Mouse (Mus musculus): Measurements from ENCODE around the gene Atp1a1.

Atp1a1 gene

DNA sequence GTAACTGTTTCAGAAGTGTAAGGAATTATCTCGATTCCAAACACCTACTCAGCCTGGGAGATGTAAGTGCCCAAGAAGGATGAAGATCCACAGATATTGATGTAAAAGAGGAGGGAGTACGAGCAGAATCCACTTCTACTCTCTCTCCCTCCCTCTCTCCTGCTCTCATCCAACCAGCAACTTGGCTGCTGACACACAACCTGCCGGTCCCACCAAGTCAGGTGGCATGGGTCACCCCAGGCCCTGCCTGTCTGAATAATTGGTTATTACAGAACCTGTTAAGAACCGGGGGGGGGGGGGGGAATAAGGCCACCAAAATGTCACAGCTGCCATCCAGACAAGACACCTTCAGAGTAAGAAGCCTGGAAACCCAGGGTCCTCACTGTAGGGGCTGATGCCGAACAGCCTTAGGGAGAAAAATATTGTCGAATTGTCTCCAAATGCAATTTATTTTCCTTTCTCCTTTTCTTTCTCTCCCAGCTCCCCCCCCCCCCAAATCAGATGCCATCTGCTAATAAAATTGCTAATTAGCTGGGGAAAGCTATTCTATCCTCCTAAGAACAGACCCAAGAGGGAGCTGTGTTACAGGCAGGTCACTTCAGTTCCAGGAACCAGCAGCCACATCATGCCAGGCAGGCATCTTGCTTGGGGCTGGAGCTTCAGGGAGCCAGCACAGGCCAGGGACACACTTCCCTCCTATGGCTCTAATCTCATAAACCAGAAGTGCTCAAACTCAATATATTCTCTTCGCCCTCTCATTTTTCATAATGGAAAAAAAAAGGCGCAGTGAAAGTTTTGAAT, 6.7 kb upstream of the Atp1a1 start:
- DNase-seq (ENCODE audit: low spot score) = no peak

DNA sequence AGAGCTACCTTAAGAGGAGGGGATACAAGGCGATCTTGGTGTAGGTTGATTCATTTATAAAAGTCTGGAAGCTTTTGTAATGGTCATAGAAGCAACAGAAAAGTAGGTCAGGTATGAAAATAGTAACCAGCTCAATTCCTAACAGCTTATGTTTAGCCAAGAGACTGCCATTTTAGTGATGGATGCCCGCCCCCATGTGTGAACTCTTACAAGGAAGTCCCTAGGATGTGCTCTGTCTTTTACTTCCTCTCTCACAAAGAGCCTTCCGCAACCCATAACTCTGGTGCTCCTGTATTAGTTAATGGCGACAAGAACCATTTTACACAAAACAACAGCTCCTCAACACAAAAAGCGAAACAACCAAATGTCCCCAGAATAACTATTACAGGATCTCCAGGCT, 4.8 kb upstream of the Atp1a1 start:
- no peak for DNase-seq (ENCODE audit: low spot score)

DNA sequence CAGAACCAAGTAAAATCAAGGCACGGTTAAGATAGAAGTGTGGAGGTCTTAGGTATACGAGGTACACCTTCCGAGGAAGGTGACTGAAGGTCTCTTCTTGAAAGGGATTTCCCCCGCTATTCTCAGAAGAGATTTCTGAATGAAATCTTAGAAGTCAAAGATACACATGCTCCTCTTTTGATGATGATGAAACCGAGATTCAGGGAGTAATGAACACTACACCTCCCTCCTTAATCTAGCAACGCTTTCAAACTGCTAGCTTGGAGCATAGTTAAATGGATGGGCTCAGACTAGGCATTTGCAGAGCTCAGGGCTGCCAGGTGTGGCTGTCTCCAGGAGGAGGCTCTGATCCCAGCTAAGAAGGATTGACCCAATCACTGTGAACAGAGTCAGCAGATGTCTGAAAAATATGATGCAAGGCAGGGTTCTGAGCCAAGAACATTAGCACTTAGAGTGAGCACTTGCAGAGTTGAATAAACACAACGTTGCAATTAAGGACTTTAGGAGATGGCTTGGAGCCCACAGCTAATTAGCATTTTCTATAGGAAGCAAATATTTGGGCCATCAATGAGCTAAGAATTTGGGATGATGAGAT, 2.5 kb upstream of the Atp1a1 start:
- DNase-seq (ENCODE audit: low spot score) = no peak

DNA sequence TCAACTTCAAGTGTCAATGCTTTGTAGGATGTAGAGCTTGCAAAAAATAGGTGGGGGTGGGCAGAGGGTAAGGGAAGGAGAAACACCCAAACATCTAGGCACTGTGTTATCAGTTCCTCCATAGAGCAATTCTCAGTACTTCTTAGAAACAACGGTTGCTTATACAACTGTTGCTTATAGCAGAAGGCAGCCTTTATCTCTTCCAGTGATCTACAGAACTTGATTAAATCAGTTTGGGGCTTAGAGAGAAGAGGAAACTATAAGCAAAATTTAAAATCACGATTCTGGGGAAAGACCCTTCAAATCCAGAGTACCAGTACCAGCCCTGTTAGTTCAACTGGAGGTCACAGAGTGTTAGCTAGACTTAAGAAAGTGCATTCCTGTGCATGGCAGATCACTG, 1.2 kb upstream of the Atp1a1 start:
- no peak for DNase-seq (ENCODE audit: low spot score)

DNA sequence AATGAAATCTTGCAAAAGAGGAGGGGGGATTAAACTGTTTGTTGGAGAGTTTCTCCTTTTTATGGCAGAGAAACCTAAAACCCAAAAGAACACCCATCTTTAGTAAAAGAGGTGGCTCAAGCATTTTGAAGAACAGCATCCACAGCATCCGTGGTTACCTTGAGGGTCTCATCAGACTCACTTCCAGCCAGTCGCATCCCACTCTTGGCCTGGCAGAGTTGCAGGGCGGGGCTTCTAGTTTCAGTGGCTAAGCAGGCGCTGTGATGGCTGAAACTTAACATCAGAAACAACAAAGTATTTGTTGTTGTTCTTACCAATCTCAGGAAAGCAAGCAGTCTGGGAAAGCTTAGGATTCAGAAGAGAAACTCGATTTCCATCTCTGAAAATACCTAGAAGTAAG, 807 bp upstream of the Atp1a1 start:
- DNase-seq (ENCODE audit: low spot score) = no peak

DNA sequence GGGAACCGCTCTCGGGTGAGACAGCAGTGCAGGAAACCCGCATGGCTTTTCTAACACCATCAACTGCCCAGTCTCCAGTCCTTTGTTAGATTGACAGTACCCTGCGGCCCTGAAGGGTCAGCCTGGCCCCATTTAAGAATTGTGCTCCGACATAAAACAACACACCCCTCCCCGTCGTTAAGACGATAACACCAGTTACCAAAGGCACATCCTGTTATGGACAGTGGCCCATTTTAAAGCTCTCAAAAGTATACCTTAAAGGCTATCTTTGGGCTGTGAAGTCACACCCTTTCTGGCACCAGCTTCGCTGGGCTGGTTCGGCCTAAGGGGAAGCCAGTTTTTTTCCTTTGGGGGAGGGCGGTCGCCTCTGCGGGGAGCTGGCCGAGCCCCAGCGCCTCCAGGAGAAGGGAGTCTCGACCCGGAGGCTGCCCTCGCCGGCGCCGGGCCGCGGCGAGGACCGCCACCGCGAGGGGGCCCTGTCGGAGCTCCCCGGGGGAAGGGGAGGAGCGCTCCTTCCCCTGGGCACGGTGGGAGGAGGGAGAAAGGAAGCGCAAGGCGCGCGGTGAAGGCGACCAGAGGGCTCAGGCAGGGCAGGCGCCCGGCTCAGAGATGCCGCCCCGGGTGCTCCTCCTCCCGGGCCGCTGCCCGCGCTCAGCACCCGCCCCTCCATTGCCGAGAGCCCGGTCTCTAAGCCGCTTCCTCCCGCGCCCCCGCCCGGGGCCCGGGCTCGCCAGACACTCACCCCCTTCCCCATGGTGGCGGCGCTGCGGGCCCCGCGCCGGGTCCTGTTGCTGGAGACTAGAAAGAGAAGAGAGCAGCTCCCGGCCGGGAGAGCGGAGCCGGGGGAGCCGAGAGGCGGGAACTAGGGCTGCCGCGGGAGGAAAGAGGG, 579 bp downstream of the Atp1a1 start:
- DNase-seq (ENCODE audit: low spot score) = peak; percentile 81

DNA sequence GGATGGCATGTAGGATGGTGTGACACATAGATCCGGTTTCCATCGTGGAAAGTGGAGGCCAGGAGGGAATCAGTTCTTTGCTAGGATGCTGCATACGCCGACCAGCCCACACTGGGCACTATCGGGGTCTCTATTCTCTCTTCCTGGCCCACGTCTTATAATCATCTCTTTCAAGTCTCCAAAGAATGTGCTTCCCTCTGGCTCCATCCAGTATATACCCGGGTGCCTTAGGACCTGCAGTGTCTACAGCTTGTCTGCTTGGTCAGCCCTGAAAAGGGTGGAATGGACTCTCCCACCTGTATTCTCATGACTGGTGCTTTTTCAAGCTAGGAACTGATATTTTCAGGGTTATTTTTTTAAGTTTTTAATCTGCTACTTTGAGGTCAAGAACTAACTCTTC, 1.3 kb downstream of the Atp1a1 start:
- no peak for DNase-seq (ENCODE audit: low spot score)

DNA sequence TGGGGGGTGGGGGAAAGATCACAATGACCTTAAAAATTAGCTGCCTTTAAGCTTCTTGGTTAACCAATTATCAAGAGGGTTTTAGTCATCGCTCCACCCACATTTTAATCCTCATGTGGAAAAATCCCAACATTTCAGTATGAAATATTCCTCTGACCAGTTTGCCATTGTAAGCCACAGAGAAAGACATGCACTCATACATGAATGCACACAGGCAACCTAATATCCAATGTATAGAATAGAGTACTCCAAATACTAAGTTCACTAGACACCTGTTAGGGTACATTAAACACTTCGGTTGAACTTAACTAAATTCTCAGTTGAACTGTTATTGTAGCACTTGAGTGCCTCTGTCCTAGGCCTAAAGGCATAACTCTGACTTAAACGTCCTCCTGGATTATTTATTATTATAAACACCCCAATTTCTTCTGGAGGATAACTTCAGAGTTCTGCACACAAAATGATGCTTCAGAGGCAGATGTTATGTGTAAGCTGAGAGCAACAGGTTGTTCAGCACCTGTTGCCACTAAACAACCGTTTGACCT, 1.9 kb downstream of the Atp1a1 start:
- no peak for DNase-seq (ENCODE audit: low spot score)

DNA sequence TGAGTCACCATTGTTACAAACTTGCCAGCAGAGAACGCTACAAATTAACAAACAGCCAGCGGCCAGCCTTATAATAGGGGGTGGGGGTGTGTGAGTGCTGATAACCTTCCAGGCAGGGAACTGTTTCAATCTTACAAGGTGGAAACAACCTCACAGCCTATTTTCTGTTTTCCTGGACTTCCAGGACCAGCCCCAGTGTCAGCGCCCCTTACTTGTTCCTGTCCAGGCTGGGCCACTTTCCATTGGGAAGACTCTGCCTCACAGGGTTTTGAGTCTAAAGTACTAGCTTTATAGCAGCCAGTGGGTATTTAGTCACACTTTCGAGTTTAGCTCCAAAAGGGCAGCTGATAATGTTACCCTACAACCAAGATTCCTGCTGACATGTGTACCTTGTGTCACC, 2.8 kb downstream of the Atp1a1 start:
- DNase-seq (ENCODE audit: low spot score) = no peak

DNA sequence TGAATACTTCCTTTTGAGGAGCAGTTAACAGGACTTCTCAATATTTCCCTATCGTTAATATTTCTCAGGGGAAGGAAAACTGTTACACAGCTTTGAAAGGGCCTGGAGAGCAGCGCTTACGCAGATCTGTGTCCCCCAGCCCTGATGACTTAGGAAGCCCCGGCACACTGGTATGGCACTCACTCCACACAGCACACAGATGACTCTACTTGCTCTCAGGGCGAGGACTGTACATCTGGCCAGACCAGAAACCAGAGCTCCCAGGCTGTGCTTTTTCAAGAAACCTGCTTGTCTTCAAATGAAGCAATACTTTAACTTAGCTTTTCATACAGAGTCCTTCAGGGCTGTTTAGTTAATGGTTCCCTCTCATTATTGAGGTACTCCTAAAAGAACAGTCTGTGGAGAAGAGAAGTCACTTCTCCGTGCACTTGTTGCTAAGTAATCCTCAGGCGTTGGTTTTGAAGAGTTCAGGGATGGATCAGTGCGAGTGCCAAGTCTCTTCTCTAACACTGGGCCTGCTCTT, 3.4 kb downstream of the Atp1a1 start:
- no peak for DNase-seq (ENCODE audit: low spot score)

DNA sequence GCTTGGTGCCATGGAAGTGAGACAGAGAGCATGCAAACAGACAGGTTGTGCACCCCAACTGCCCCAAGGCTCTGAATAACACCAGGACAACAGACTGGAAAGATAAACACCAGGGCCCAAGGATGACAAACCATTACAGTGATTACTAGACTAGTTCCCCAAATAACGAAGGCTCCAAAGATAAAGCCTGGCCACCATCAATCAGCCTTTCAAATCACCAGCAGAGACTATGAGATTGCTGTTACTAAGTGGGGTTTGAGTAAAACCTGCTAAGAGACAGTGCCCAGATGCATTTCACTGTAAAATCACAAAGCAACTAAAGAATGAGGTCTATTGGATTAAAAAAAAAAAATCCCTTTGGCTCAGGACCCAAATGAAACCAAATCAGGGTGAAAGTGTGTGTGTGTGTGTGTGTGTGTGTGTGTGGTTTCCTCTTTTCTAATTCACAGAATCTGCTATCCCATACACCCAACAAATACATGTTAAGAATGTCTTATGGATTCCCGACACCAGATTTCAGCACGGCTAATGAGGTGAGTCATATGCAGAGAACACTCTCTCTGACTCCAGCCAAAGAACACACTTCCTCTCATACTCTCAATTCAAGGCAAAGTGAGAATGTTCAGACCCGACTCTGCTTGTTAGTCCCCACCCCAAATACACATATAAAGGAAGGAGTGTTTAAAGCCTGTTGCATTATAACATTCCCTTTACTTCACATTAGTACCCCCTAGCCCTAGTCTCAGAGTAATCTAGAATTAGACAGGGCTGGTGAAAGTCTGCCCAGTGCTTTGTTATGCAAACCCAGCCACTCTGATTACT, 4.4 kb downstream of the Atp1a1 start:
- DNase-seq (ENCODE audit: low spot score) = peak; percentile 7

DNA sequence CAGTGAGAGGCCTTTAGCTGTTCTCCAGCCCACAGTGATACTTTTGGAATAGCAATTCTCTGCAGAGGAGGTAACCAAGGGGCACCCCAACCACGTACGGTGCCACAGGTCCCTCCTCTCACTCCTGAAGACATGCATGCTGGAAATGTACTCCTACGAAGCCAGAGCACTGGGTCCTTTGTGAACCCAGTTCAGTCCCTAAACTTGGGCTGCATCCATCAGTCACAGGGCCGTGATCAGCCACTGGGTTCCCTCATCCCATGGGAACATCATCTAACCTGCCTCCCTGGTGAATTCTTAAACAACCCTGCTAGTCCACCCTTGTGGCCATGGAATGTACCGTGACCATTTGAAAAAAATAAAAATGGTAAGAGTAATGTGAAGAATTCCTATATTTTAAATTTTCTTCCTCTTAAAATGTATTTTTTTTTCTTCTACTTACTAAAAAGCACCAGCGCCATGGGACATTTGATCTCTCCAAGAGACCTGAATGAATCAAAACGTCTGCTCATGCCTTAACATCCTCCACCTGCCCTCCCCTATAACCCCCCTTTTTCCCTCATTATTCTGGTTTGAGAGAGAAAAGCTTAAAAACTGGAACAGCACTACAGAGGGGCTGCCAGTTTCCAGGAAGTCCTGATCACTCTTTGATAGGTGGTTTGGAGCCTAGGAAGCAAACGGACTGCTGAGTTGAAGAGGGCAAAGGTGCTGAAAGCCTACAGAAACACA, 5.1 kb downstream of the Atp1a1 start:
- no peak for DNase-seq (ENCODE audit: low spot score)

DNA sequence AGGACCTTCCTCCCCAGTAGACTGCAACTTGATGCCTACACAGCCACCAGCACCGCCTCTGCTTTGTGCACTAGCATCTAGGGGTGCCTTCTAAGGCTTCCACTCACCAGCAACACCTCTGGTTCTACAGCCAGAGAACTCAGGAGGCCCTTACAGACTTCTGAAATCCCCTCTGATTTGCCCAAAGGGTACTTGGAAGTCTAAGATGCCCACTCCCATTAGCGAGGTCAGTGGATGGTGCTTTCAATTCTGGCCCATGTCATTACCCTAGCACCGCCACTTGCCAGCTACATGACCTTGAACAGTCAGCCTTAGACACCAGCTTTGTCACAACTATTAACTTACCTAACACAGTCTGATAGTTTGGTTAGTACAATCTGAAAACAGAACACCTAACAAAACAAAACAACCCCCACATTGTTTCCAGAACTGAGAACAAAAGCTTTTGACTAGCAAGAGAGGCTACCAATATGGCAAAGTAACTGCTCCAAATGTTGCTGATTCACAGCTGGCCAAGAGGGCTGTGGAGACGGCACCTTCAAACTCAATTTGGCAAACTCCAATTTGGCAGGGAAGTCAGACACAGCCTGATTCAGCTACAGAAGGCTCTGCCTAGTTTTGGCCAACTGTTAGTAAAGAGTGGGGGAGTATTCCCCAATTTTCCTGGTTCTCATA, 6.1 kb downstream of the Atp1a1 start:
- no peak for DNase-seq (ENCODE audit: low spot score)

DNA sequence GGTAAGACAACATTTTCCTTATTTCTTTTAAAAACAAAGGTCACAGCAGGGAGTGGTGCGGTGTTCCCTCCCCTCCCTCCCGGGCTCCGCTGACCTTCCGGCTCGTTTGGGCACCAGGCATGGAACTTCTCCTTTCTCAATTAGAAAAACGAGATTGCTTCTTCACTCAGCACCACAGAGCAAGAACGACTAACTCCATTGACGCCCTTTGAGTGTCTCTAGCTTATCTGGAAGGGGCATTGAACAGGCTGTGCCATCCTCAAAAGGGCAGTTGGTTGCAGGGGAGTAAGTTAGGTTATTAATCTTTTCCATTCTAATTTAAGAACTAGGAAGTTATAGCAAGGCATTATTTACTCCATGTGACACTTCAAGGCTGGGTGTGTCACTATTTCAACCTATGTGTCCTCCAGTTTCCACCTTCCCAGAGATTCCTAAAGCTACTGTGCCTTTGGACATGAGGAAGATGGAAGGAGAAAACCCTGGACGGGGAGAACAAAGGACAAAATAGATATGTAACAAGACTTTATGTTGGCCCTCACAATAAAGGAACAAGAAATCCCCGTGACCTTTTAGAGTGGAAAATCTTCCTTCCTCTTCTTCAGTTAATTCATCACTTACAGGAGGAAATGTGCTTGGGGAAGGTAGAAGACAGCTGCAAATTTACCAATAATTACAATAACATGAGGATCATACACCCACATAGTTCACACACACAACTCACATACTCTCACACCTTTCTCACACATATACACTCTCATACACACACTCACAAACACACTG, 7.0 kb downstream of the Atp1a1 start:
- no peak for DNase-seq (ENCODE audit: low spot score)

DNA sequence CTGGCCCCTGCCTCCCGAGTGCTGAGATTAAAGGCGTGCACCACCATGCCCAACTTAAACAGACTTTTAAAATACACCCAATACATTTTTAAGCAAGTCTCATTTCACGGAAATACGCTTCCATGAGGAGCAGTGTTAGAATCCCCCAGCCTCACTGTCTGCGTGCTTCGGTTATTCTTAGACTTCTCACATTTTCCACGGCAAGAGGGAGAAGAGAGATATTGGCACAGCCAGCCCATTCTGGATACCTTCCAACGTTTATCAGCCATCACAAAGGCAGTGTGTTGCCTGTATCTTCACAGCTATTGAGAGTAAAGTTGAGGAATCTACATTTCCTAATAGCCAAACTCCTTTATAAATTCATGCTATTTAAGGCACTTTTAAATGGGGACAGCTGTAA, 7.8 kb downstream of the Atp1a1 start:
- DNase-seq (ENCODE audit: low spot score) = no peak

DNA sequence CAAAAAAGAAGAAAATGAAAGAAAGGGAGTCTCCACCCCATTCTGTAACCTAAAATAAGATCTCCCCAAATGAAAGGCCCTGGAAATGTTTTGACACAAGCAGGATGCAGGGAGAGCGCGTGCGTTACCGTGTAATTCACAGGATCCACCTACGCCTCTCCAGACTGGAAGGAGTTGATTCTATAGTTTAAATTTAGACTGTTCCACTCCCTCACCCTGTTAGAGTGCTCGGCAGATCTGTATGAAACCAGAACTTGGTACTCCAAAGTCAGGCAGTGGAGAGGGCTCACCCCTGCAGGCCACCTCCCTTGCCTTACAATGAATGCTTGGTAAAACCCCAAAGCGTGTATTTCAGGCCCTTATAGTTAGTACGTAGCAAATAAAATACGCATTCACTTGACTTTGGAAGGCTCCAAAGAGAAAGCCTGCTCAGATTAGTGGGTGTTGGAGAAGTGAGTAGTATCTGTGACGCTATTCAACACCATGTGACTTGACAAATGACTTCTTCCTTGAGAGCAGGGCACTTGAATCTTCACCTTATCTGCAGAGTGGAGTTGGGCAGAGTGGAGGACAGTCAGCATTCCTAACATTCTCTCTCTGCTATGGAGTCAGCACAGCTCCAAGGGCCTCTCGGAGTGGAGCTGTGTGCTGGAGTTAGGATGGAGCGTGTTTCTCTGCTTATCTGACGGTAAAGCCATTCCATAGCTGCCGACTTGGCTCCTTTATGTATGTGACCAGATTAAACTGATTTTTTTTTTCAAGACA, 8.4 kb downstream of the Atp1a1 start:
- DNase-seq (ENCODE audit: low spot score) = no peak

DNA sequence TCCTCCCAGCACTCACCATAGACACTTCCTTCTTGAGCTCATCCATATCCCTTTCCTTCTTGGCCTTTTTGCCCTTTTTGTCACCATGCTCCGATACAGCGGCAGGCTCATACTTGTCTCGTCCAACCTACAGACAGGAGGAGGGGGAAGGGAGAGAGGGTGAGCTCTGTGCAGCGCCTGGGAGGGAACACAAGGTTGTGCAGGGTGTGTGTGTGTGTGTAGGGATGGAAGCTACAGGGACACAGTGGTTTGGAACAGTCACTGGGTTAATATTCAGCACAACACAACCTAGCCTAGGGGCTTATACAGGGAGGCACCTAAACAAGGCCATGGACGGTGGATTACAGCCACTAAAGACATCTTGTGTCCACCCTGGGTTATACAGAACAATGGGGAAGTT, 9.5 kb downstream of the Atp1a1 start:
- no peak for DNase-seq (ENCODE audit: low spot score)

DNA sequence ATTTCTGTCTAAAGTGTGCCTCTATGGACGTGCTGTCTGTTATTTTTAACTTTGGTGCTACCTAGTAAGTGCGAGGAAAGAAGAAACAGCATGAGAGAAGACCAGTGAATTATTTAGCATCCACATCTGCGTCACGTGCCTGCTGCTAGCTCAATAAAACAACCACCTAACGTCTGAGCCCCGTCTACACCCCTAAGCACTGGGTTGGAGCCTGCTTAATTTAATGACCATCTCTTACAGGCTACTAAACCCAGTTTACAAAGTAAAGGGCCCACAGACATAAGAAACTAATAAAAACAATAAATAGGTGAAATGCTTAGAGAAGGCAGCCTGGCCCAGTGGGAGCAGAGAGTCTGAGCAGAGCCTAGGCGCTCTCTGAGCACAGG, 11.2 kb downstream of the Atp1a1 start:
- DNase-seq (ENCODE audit: low spot score) = no peak
